Mouse (Mus musculus) urinary bladder, postnatal 4 days (tissue): ENCODE data around the gene Rnf19b.
A peak's percentile ranks its signal among the peaks of the same experiment; 100 is the strongest.

Source experiments
- DNase-seq, 2 experiments: peaks; one replicate each; pipeline ENCODE4 v3.0.0; 2021 to 2022; ENCODE audit warnings: low spot score in 2 of 2

The Rnf19b gene

DNA sequence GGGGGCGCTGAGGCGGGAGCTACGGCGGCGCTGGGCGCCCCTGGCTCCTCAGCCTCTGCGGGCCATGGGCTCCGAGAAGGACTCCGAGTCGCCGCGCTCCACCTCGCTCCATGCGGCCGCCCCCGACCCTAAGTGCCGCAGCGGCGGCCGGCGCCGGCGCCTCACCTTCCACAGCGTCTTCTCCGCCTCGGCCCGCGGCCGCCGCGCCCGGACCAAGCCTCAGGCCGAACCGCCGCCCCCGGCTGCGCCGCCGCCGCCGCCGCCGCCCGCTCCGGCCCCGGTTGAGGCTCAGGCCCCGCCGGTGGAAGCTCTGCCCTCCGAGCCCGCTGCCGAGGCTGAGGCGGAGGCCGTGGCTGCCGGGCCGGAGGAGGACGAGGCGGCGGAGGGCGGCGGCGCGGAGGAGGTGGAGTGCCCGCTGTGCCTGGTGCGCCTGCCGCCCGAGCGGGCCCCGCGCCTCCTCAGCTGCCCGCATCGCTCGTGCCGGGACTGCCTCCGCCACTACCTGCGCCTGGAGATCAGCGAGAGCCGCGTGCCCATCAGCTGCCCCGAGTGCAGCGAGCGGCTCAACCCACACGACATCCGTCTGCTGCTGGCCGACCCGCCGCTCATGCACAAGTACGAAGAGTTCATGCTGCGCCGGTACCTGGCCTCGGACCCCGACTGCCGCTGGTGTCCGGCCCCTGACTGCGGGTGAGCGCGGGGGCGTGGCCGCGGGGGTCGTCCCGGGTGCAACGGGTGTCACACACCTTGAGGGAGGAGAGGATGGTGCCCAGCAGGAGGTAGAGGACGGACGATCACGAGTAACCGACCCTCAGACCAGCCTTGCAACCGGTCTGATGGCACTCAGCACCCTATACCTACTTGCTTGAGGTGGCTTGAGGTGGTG, at the start of gene Rnf19b:
Rnf19b (plus strand) TSS at position 65 of the 886 bp plus-strand sequence.
- DNase-seq = no peak

DNA sequence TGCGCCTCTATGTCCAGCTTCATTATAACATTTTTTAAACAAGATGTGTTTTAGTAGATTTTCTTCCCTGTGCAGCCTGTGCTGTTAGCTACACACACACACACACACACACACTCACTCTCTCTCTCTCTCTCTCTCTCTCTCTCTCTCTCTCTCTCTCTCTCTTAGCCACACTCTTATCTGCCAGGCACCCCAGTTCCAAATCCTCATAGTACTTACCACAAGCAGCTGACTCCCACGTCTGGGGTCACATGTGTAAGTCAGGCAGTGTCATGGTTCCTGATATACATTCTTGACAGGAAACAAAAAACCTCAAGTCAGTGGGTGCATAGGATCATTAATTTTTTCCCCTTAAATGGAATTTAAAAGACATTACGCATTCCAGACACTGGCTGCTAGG, 49.4 kb upstream of the Rnf19b start:
- DNase-seq = no peak

DNA sequence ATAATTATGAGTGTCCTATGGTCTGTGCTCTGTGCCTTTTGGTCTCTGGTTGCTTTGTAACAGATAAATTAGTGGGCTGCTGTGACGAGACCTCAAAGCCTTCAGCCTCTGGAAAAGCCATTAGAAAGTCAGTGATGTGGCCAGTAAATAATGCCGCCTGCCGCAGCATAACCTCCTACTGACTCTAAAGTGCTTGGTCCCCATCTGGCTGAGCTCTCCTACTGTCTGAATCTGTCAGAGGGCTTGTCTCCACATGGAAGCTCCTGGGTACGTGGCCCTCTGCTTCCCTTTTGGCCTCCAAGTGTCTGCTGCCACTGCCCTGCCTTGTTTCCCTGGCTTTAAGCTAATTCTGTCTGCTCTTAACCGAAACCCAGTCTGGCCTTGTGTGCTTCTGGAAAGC, 48.5 kb upstream of the Rnf19b start:
- DNase-seq = no peak

DNA sequence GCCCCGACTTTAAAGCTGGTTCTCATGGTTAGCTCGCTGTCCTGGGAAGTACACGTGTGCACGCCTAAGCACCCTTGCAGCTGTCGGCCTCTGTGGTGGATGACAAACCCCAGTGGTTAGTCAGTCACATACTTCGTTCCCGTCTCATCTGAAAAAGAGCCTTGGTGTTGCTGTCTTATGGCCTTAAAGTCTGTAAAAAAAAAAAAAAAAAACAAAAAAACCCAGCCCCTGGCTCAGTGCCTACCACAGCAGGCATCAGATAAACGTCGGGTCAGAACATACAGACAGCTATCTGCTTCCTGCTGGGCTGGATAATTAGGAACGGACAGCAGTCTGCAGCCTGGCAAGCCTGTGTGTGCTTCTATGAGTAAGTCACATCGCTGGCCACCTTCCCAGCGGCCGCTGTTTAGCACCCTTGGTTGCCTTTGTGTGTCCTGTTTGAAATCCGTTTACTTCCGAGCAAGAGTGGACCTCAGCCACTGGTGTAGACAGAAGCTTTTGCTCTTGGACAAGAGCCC, 46.4 kb upstream of the Rnf19b start:
- DNase-seq = no peak

DNA sequence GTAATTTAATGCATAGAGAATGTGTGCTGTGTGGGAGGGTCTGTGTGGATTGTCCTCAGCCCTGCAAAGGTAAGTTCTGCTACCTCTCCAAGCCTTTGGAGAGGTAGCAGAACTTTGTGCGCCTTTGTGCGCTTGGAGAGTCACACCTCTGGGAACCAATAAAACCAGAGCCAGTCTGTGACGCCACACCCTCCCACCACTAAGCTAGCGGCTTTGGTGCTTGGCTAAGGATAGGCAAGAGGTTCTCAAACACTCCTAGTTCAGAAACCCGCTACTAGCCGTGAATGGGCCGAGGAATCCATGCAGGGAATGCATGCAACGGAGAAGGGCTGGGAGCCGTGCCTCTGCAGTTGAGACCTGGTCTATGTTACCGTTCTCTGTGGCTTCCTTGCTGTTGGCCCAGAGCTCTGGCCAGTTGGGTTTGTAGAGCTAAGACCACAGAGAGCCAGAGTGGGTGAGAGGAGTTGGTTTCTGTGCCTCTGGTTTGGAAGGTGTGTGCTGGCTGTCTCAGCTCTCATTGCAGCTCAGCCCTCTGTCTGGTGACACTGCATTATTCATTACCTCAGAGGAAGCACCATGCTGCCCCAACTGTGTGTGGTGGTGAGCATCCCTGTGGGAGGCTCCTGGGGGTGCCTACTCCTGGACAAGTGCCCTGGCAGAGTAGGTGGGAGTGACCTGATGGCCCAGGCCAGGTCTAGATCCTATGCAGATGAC, 44.8 kb upstream of the Rnf19b start:
- no peak for DNase-seq

DNA sequence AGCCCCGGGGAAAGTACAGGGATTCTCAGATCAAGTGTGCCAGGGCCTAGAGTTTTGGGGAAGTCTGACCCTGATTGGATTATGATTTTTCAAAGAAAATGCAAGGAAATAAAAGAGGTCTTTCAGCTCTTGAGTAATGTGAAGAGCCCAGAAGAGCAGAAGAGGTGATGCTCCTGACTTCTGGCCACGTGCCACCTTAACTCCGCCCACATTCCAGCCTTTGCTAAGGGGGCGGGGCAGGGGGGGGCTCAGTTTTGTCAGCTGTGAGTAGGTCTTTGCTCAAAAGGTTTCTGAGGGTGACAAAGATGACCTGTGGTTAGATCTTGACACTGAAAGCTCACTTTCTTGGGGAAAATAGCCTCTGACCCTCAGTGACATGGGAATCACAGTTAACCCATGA, 41.7 kb upstream of the Rnf19b start:
- no peak for DNase-seq

DNA sequence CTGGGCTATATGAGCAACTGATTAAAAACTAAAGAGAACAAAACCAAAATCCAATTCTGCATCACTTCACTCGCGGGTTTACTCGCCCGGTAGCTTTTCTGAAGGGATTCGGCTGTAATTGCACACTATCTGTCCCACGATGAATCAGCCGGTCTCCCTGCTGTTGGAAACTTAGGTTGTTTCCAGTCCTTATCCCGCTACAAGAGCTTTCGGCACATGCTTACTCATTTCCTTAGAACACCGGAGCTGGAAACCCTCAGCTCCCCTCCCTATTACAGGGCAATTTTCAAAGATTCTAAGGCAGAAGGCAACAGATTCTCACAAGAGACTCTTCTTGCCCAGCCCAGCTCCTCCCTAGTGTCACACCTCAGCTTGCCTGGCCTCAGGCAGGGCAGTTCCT, 40.9 kb upstream of the Rnf19b start:
- DNase-seq = no peak

DNA sequence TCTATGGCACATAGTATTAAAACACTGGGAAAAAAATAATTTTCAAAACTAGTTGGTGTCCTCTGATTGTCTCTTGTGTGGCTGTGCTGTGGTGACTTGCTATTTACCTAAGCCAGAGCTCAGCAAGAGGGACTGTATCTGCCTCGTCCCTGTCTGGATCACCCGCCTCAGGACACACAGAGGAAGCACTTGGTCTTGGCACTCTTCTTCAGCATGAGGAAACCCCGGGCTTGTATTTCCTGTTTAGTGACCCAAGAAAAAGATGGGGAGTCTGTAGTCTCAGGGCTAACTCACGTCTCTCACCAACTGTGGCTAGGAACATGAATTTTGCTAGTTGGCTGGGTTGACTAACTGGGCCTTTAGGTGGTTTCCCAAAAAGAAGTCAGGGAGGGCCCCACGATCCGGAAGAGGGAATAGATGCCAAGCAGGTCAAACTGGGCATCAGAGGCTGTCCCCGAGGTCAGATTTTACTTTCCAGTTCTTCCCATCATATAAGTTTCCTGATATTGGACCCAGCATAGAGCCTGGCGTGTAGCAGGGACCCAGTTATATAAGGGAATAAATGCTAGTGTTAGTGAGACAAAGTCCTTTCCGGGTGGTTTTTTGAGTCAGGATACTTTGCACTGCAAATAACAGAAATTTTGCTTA, 39.2 kb upstream of the Rnf19b start:
- DNase-seq = no peak

DNA sequence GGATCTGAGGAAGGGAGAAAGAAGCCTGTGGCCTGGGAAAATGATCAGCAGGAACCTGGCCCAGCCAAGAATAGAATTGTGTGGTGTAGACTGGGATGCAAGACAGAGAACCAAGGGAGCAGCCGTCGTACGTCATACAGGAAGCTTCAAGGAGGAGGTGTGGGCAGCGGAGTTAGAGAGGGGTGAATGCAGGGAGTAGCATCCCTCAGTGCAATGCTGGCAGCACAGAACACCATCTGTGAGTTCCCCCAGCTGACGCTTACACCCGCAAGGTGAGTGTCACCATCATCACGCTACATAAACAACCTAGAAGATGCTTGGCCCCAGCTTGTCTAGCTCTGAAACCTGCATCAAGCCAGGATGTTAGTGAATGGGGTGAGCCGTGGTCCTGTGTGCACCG, 38.3 kb upstream of the Rnf19b start:
- no peak for DNase-seq

DNA sequence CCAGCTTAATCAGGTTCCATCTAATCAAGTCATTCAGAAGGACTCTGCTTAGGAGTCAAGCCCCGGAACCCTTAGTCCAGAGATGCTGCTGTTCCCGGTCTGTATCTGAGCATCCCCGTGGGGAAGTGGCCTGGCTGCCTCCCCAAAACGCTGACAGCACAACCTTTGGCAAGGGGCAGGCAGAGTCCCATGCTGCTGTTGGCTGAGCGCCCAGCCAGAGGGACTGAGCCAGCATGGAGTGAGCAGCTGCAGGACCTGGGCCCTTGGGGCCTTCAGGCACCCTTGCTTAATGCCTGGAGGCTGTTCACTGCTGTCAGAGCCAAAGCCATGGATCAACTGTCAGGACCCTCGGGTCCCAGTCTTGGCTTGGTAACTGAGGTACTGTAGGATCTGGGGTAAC, 37.6 kb upstream of the Rnf19b start:
- peak; percentile 72 to 80 for DNase-seq

DNA sequence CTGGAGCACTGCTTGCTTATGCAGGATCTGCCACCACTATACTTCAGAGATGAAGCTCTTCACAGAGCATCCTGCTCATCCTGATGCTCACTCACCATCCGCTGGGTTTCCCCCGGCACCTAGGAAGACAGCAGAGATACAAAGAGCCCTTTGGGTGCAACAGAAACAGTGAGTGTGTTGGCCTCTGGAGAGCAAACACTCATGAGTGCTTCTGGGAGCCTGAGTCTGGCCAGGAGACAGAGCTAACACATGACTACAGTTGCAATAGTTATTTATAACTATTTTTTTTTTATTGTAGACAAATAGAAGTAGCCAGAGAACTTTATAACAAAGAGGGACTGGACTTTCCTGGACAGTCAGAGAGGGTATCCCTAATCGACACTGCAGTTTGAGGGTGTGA, 36.6 kb upstream of the Rnf19b start:
- no peak for DNase-seq

DNA sequence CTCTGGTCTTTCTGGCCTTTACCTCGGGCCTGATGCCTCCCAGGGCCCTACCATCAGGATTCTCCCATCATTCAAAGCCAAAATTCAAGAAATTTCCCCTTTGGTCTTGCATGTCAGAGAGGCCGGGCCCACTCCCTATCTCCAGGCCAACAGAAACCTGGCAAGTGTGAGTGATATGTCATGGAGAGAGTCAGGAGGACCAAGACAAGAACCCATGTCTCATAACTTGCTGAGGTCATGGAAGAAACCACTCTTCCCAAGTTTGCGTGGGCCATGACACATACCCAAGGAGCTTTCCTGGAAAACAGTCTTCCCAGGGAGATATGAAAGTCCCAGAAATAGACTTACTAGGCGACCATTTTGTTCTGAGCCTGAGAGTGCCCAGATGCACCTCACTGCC, 36.2 kb upstream of the Rnf19b start:
- DNase-seq = no peak

DNA sequence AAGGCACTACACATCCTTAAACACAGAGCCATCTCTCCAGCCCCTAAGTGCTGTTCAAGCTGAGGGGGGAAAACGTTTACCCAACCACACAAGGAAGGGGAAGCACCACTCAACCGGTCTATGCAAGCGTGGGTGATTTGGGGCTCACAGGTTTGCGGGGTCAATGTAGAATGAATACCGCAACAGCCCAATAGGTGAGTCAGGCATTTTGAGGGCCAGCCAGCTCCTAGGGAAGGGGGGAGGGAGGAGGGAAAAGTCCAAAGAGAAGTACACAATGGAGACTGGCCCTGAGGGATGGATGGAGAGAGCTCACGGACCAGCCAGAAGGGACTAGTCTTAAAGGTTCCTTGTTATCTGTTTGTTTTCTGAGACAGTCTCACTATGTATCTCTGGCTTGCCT, 34.2 kb upstream of the Rnf19b start:
- DNase-seq = no peak

DNA sequence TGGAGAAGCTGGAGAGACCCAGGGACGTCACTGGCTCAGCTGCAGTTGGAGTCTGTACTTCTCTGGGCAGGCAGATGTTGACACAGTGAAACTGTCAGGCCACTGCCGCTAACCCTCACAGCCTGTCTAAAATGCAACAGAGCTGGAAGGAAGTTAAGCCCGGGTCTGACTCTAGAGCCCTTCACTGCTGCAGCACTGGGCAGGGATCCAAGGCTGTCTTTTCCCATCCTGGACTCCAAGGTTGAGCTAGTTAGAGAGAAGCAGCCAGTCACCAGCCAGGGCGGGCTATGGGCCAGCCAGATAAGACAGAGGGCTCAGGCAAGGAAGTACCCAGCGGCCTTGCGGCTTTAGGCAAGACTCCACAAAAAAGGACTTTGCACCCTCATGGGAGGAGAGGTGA, 33.3 kb upstream of the Rnf19b start:
- peak in 1 of 2 experiments; percentile 74 for DNase-seq

DNA sequence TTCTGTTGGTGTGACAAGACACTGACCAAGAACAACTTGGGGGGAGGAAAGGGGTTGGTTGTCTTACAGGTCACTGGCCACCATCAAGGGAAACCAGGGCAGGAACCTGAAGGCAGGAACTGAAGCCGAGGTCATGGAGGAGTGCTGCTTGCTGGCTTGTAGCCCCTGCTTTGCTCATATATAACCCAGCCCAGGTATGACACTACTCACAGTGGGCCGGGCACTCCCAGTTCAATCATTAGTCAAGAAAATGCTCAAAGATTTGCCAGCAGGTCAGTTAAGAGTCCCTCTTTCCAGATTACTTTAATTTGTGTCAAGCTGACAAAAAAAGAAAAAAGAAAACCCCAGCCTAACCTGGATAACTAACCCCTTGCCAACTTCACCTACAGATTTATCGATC, 32.4 kb upstream of the Rnf19b start:
- no peak for DNase-seq

DNA sequence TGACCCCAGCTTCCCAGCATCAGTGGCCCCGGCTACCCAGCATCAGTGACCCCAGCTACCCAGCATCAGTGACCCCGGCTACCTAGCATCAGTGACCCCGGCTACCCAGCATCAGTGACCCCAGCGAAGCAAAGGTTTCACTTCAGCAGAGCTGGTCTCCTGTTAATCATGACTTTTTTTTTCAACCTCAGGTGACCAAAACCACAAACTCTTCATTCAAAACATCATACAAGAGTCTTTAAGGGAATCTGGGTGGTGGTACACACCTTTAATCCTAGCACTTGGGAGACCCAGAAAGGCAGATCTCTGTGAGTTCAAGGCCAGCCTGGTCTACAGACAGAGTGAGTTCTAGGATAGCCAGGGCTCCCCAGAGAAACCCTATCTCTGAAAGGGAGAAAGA, 27.3 kb upstream of the Rnf19b start:
- no peak for DNase-seq

DNA sequence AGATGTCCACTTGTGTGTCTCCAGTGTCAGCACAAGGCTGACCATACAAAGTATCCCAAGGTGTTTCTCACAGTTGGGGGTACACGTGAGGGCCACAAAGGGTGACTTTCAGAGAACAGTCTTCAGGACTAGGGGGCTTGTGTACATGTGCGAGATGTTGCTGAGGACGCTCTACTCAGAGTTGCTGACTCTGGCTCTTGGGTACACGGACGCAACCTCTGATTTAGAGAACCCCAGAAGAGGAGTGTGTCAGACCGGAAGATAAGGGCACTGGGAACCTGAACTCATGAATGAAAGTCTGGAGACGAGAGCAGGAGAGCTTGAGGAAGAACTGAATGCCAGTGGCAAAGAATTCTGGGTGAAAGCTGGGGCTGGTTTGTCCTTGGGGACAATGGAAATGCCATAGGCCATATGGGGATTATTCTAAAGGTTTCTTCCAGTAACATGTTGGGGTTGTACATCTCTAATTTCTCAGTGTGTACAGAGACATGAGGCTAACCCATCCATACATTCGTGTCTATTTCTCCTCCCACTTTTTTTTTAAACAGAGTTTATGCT, 26.6 kb upstream of the Rnf19b start:
- no peak for DNase-seq

DNA sequence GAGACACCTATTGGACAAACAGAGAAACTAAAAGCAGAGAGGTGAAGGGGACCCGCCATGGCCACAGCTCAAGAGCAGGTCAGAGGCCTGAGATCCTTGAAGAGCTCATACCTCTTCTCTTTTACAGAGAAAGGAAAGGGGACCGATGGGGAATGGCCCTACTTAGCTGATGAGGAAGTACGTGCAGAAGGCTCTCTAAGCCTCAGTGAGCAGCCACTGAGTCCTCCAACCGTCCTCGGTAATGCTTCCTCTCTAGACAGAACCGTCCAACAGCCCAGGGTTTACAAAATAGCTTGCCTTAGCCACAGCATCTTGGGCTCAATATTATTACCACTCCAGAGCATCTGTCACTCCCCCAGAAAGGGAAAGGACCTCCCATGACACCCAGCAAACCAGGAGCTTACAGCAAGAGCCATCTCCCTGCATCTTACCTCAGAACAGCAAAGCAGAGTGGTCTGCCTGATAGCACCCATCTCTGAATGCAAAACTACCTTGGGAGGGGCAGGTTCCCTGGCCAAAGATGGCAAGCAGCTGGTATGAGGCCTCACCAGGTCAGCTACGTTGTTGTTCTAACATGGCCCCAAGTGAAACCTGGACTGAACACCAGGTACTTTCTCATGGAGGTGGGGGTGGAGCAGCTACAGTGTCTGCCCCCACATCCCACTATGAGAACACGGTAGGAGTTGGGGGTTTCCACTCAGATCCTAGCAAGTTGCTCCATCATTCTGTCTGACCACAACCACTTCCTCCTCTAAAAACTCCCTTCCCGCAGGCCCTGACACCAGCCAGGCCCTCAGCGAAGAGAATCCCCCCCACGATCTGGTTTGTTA, 25.7 kb upstream of the Rnf19b start:
- no peak for DNase-seq

DNA sequence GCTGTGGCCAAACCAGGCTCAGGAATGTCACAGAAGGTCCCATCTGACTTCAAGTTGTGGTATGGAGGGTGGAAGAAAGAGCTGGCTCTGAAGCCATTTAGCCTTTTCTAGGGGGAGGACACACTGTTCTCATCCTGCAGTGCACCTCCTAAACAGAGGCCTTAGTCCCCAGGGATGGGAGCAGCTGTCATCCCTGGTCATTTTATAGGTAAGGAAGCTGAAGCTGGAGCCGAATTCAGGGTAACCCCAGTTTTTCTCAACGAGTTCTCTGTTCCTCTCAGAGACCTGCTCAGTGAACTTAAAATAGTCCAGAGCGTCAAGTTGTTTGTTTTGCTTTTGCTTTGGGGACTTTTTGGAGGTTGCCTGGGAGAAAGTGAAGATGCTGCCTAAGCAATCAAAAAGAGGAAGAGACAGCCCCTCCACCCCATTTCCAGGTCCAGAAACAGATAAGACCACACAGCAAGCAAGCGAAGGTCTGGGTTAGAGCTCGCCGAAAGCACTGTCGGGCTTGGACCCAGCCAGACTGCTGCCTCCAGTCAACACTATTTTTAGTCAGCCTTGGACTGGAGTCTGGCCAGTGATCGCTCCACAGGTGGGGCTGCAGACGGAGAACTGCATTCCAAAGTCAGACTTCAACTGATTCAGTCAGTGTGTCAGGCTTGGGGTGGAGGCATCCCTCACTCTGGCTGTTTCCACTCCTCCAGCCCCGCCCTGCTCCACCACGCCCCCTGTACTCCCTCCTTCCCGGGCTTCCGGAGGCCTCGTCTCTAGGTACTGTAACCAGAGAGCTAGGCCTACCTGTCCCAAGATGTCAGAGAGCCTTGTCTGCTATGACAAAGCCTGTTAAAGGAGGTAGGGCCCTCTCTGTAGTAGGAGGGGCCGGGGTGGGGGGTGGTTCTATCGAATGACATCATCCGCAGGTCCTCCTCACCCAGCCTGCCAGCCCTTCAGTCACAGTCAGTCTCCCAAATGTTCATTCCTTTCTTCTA, 24.8 kb upstream of the Rnf19b start:
- peak; percentile 72 to 75 for DNase-seq

DNA sequence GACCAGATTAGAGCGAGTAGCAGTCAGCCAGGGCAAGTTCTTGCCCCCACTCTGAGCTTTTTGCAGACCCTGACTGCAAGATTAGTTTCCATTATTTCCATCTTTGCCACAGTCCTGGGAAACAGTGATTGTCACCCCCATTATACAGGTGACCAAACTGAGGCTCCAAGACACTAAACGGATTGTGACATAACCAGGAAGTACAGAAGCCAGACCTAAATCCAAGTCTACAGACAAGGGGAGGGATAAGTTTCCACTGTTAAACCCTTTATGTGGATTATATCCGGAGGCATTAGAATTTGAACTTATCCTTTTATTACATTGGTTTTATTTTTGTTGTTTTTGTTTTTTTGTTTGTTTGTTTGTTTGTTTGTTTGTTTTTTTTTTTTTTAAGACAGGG, 23.8 kb upstream of the Rnf19b start:
- DNase-seq = no peak
